In genomic region chr3:17794251-17795061, GRCm38 (mm10) we compare ENCODE assay signal across 8 mouse cellular contexts.
A peak's percentile ranks its signal among the peaks of the same experiment; 100 is the strongest.
DNase-seq lines count a peak whose midpoint lies in the region; ATAC-seq and TF ChIP-seq lines count a peak whose summit lies in the region.

No protein-coding gene starts in this region.

- no peak for TF ChIP-seq POLR2A in thymus, adult 2 months (IDR thresholded peaks at IDR 0.05; ENCODE audit: control insufficient read depth, extremely low read depth, insufficient read depth, low read length, poor library complexity)

- H3K9me3 ChIP-seq in kidney, embryonic 16.5 days (ENCODE audit: low read length) = no peaks in the 10 kb centered on the region
- no peaks in the 10 kb centered on the region for H3K9me3 ChIP-seq in embryonic facial prominence, embryonic 13.5 days
- no peaks in the 10 kb centered on the region for H3K9me3 ChIP-seq in intestine, embryonic 16.5 days (ENCODE audit: control insufficient read depth, low read length)
- H3K9me3 ChIP-seq in midbrain, postnatal 0 days (ENCODE audit: low read length) = no peaks in the 10 kb centered on the region

- no peaks in the 10 kb centered on the region for H3K4me1 ChIP-seq in kidney, embryonic 16.5 days (ENCODE audit: insufficient read depth, low read length)
- H3K4me1 ChIP-seq in embryonic facial prominence, embryonic 13.5 days = peaks cover 15% of the 10 kb centered on the region
- H3K4me1 ChIP-seq in intestine, embryonic 16.5 days (ENCODE audit: control insufficient read depth, insufficient read depth, low read length) = 0 out of 2 replicates have a peak, but pooled peaks cover 7% of the 10 kb centered on the region
- no peaks in the 10 kb centered on the region for H3K4me1 ChIP-seq in midbrain, postnatal 0 days (ENCODE audit: insufficient read depth, low read length)
- no peaks in the 10 kb centered on the region for H3K4me1 ChIP-seq in thymus, adult 2 months (replicated peaks; ENCODE audit: control insufficient read depth, insufficient read depth, low read length)

- H3K4me3 ChIP-seq in kidney, embryonic 16.5 days (ENCODE audit: low read length) = 0 out of 2 replicates have a peak overlapping the region, but pooled peaks have one; percentile 10
- H3K4me3 ChIP-seq in embryonic facial prominence, embryonic 13.5 days = peak overlapping the region; percentile 33
- peak overlapping the region; percentile 22 for H3K4me3 ChIP-seq in intestine, embryonic 16.5 days (ENCODE audit: low read length)
- H3K4me3 ChIP-seq in midbrain, postnatal 0 days (ENCODE audit: low read depth, low read length) = peak overlapping the region; percentile 80
- no peak overlapping the region for H3K4me3 ChIP-seq in thymus, adult 2 months (ENCODE audit: control insufficient read depth, insufficient read depth, low read length)

- H3K9ac ChIP-seq in kidney, embryonic 16.5 days (replicated peaks; ENCODE audit: low read length) = no peak overlapping the region
- H3K9ac ChIP-seq in embryonic facial prominence, embryonic 13.5 days = no peak overlapping the region
- H3K9ac ChIP-seq in intestine, embryonic 16.5 days (ENCODE audit: low read depth, low read length) = no peak overlapping the region
- peak overlapping the region; percentile 97 for H3K9ac ChIP-seq in midbrain, postnatal 0 days (replicated peaks; ENCODE audit: low read length, poor library complexity, severe bottlenecking)

- no peak for DNase-seq in kidney, postnatal 10 days
- peak; percentile 75 for DNase-seq in midbrain, postnatal 0 days (ENCODE audit: low spot score)
- DNase-seq in thymus, adult 2 months = no peak
- no peak for DNase-seq in urinary bladder, adult 18-20 months (ENCODE audit: low spot score in 2 of 2)
- no peak for DNase-seq in adrenal gland, adult 18-20 months (ENCODE audit: low spot score in 2 of 2)

- no peak for TF ChIP-seq CTCF in midbrain, postnatal 0 days (IDR thresholded peaks at IDR 0.05)
- TF ChIP-seq CTCF in thymus, adult 2 months (IDR thresholded peaks at IDR 0.05; ENCODE audit: borderline replicate concordance, control insufficient read depth, extremely low read depth, insufficient read depth, low read length, poor library complexity) = no peak

- H3K4me2 ChIP-seq in kidney, embryonic 16.5 days (replicated peaks; ENCODE audit: low read depth, low read length) = peak overlapping the region; percentile 19; the same call in 1 of the 2 replicates
- peak overlapping the region; percentile 54 for H3K4me2 ChIP-seq in embryonic facial prominence, embryonic 13.5 days
- peak overlapping the region; percentile 25 for H3K4me2 ChIP-seq in intestine, embryonic 16.5 days (ENCODE audit: low read depth, low read length)
- H3K4me2 ChIP-seq in midbrain, postnatal 0 days (ENCODE audit: low read depth, low read length, poor library complexity, severe bottlenecking) = peak overlapping the region; percentile 91

- no peak for ATAC-seq in kidney, embryonic 16.5 days (ENCODE audit: low FRiP score, low TSS enrichment)
- no peak for ATAC-seq in embryonic facial prominence, embryonic 13.5 days (ENCODE audit: insufficient number of reproducible peaks, insufficient read depth, low FRiP score, low TSS enrichment, low read depth)
- no peak for ATAC-seq in intestine, embryonic 16.5 days
- peak; percentile 63 for ATAC-seq in midbrain, postnatal 0 days (ENCODE audit: low FRiP score)

- 1% methylated on average over 46 of the region's 46 CpGs for WGBS in kidney, embryonic 16.5 days
- under 1% methylated on average over 46 of the region's 46 CpGs for WGBS in embryonic facial prominence, embryonic 13.5 days
- WGBS in intestine, embryonic 16.5 days = under 1% methylated on average over 46 of the region's 46 CpGs
- WGBS in midbrain, postnatal 0 days = 1% methylated on average over 46 of the region's 46 CpGs
- 7% methylated on average over 46 of the region's 46 CpGs for WGBS in thymus, adult 2 months

- H3K27ac ChIP-seq in kidney, embryonic 16.5 days (ENCODE audit: low read length) = no peak overlapping the region
- no peak overlapping the region for H3K27ac ChIP-seq in embryonic facial prominence, embryonic 13.5 days
- H3K27ac ChIP-seq in intestine, embryonic 16.5 days (ENCODE audit: low read length) = no peak overlapping the region
- peak overlapping the region; percentile 98 for H3K27ac ChIP-seq in midbrain, postnatal 0 days (ENCODE audit: low read depth, low read length)
- no peak overlapping the region for H3K27ac ChIP-seq in thymus, adult 2 months (ENCODE audit: control insufficient read depth, insufficient read depth, low read length)

- no peaks in the 10 kb centered on the region for H3K36me3 ChIP-seq in kidney, embryonic 16.5 days (ENCODE audit: insufficient read depth, low read length)
- H3K36me3 ChIP-seq in embryonic facial prominence, embryonic 13.5 days = no peaks in the 10 kb centered on the region
- no peaks in the 10 kb centered on the region for H3K36me3 ChIP-seq in intestine, embryonic 16.5 days (ENCODE audit: control insufficient read depth, insufficient read depth, low read length)
- H3K36me3 ChIP-seq in midbrain, postnatal 0 days (ENCODE audit: insufficient read depth, low read length) = peaks cover 6% of the 10 kb centered on the region; the same call in 1 of the 2 replicates
- H3K36me3 ChIP-seq in thymus, adult 2 months (ENCODE audit: control insufficient read depth, insufficient read depth, low read length) = no peaks in the 10 kb centered on the region

- peaks cover 80% of the 10 kb centered on the region for H3K27me3 ChIP-seq in kidney, embryonic 16.5 days (ENCODE audit: insufficient read depth, low read length)
- peaks cover 86% of the 10 kb centered on the region for H3K27me3 ChIP-seq in embryonic facial prominence, embryonic 13.5 days
- H3K27me3 ChIP-seq in intestine, embryonic 16.5 days (replicated peaks; ENCODE audit: control insufficient read depth, insufficient read depth, low read length) = peaks cover 59% of the 10 kb centered on the region
- H3K27me3 ChIP-seq in midbrain, postnatal 0 days (ENCODE audit: insufficient read depth, low read length) = no peaks in the 10 kb centered on the region
- 0 out of 2 replicates have a peak, but pooled peaks cover 4% of the 10 kb centered on the region for H3K27me3 ChIP-seq in thymus, adult 2 months (ENCODE audit: control insufficient read depth, insufficient read depth, low read length)

Comparison
In these comparisons a context has a peak if more than half of its experiments do, and no peak if none do; other contexts are left out.
1. H3K4me2 ChIP-seq: peak in every context shown above with its lines; median percentile 91 in midbrain, postnatal 0 days; 54 in embryonic facial prominence, embryonic 13.5 days; 25 in intestine, embryonic 16.5 days; 19 in kidney, embryonic 16.5 days.